Mouse (Mus musculus) spleen, adult 18-20 months (tissue): ENCODE measurements at regions not wholly inside any gene's neighbourhood (a gene's known extent, or its start where the extent isn't known, plus 50 kb on each side); places are given as distances from the start of the nearest gene placed in this dataset.
A peak's percentile ranks its signal among the peaks of the same experiment; 100 is the strongest.

Experiments used
- DNase-seq, 2 experiments: peaks; one replicate each; pipeline ENCODE4 v3.0.0; 2022; ENCODE audit warnings: mixed read lengths in 2 of 2

GRCm38 (mm10) chr13:48717036-48717435 lies 54.2 kb downstream of the Barx1 start:
- DNase-seq: no peak

- DNase-seq: no peak
These were observed 54.7 kb downstream of the Barx1 start for GRCm38 (mm10) chr13:48717451-48717850.

GRCm38 (mm10) chr13:48723676-48724075 lies 60.9 kb downstream of the Barx1 start:
- no peak for DNase-seq

GRCm38 (mm10) chr13:48726430-48726829 lies 63.6 kb downstream of the Barx1 start:
- DNase-seq: no peak

GRCm38 (mm10) chr13:48731046-48731996 lies 68.5 kb downstream of the Barx1 start:
- DNase-seq: no peak

- DNase-seq: peak in 1 of 2 experiments; percentile 7
These were observed 69.5 kb downstream of the Barx1 start for GRCm38 (mm10) chr13:48732168-48732841.

GRCm38 (mm10) chr13:48734985-48735384 lies 72.2 kb downstream of the Barx1 start:
- DNase-seq: no peak

- no peak for DNase-seq
These were observed 82.8 kb downstream of the Barx1 start for GRCm38 (mm10) chr13:48745566-48745965.

- DNase-seq: no peak
These were observed 83.5 kb downstream of the Barx1 start for GRCm38 (mm10) chr13:48746301-48746700.
